Mouse (Mus musculus) heart, embryonic 11.5 days (tissue): ENCODE measurements around the gene Idh3g. TPM values are rescaled to one million over a fixed set of nuclear protein-coding genes. Genes with fewer than 3 reads are reported as not detected.
A peak's percentile ranks its signal among the peaks of the same experiment; 100 is the strongest.

Experiments used
- ATAC-seq: fragments of 200-750 bp; cut with Nextera tagmentation; replicated peaks from 2 replicates; pipeline ENCODE4 v1.8.0; 2017; ENCODE audit warnings: moderate library complexity; ENCODE audit not compliant: insufficient number of reproducible peaks, low FRiP score, low TSS enrichment
- H3K27ac ChIP-seq: fragments of 300-500 bp; sonication (generic); 2 replicates; pipeline ENCODE4 v1.5.1; 2014; ENCODE audit warnings: mild to moderate bottlenecking, low read depth, low read length
- H3K27me3 ChIP-seq: fragments of 300-500 bp; sonication (generic); 2 replicates; pipeline ENCODE4 v1.6.1; 2014; ENCODE audit warnings: mild to moderate bottlenecking, low read length, mixed read lengths; ENCODE audit not compliant: control insufficient read depth, insufficient read depth
- H3K36me3 ChIP-seq: fragments of 300-500 bp; sonication (generic); 2 replicates; pipeline ENCODE4 v1.6.1; 2014; ENCODE audit warnings: mild to moderate bottlenecking, low read length, moderate library complexity, mixed read lengths; ENCODE audit not compliant: control insufficient read depth, insufficient read depth
- H3K4me1 ChIP-seq: fragments of 300-500 bp; sonication (generic); 2 replicates; pipeline ENCODE4 v1.6.1; 2014; ENCODE audit warnings: low read length; ENCODE audit not compliant: control insufficient read depth, insufficient read depth
- H3K4me2 ChIP-seq: fragments of 300-500 bp; sonication (generic); 2 replicates; pipeline ENCODE4 v1.6.1; 2014; ENCODE audit warnings: mild to moderate bottlenecking, moderate library complexity
- H3K4me3 ChIP-seq: fragments of 300-500 bp; sonication (generic); 2 replicates; pipeline ENCODE4 v1.5.1; 2014; ENCODE audit warnings: low read depth, low read length
- H3K9ac ChIP-seq: fragments of 300-500 bp; sonication (generic); 2 replicates; pipeline ENCODE4 v1.6.1; 2014; ENCODE audit warnings: mild to moderate bottlenecking, low read depth, low read length, moderate library complexity
- H3K9me3 ChIP-seq: fragments of 300-500 bp; sonication (generic); replicated peaks from 2 replicates; pipeline ENCODE4 v1.6.1; 2016; ENCODE audit warnings: low read length; ENCODE audit not compliant: control insufficient read depth
- WGBS: fragments of 180-500 bp; shearing (Covaris S2); extraction: QIAGEN DNeasy Blood & Tissue Kit; methylation state at CpG from one replicate; pipeline ENCODE4 v1.1.7; 2014; ENCODE audit not compliant: insufficient replicate concordance; 5-methylcytosine and 5-hydroxymethylcytosine counted together
- polyA plus RNA-seq: library from polyadenylated mRNA; unstranded; fragments of >200 nt; fragmentation: Nextera tagmentation; extraction: Ambion mirVana; gene quantifications from 2 replicates; pipeline ENCODE4 v1.2.1, GENCODE M21; 2014

The Idh3g gene
- polyA plus RNA-seq = 285 and 302 TPM in 2 replicates

- Histone ChIP-seq H3K9me3 (no peaks in the 10 kb centered on the region), H3K36me3 (peaks cover 5% of the 10 kb centered on the region), H3K4me2 (peak within 1 kb of the TSS; percentile 68), H3K27me3 (no peaks in the 10 kb centered on the region), H3K4me1 (0 out of 2 replicates have a peak, but pooled peaks cover 2% of the 10 kb centered on the region), H3K9ac (peak within 1 kb of the TSS; percentile 78), H3K4me3 (peak within 1 kb of the TSS; percentile 65), H3K27ac (peak within 1 kb of the TSS; percentile 91)
- WGBS = 17% methylated on average over 51 of the region's 52 CpGs
- ATAC-seq = peak; percentile 92
Measured at GRCm38 (mm10) chrX:73786364-73787224, at the start of gene Idh3g, which contains the start of gene Ssr4. Gene Idh3g (minus strand): TSS chrX:73786897. Gene Ssr4 (plus strand): TSS chrX:73787028.

GRCm38 (mm10) chrX:73835731-73836130, 49.0 kb upstream of the Idh3g start:
- 68% methylated on average over 1 of the region's 1 CpGs for WGBS
- Histone ChIP-seq H3K9me3 (no peaks in the 10 kb centered on the region), H3K4me2 (no peak overlapping the region), H3K27me3 (no peaks in the 10 kb centered on the region), H3K9ac (no peak overlapping the region), H3K4me1 (no peaks in the 10 kb centered on the region), H3K4me3 (no peak overlapping the region), H3K36me3 (no peaks in the 10 kb centered on the region), H3K27ac (no peak overlapping the region)
- ATAC-seq = no peak

GRCm38 (mm10) chrX:73824185-73825151, 37.8 kb upstream of the Idh3g start, which contains the start of gene Pdzd4:
Gene Pdzd4 (minus strand): TSS chrX:73824969.
- no peaks in the 10 kb centered on the region for H3K36me3 ChIP-seq
- H3K27me3 ChIP-seq = peaks cover 31% of the 10 kb centered on the region
- H3K4me1 ChIP-seq = no peaks in the 10 kb centered on the region
- WGBS = 13% methylated on average over 75 of the region's 84 CpGs
- H3K9me3 ChIP-seq = no peaks in the 10 kb centered on the region
- H3K4me2 ChIP-seq = peak within 1 kb of the TSS; percentile 81
- H3K9ac ChIP-seq = peak within 1 kb of the TSS; percentile 72
- peak within 1 kb of the TSS; percentile 54 for H3K4me3 ChIP-seq
- H3K27ac ChIP-seq = no peak within 1 kb of the TSS
- 0 out of 2 replicates have a peak, but pooled peaks have one; percentile 26 for ATAC-seq

- no peak overlapping the region for H3K9ac ChIP-seq
- no peaks in the 10 kb centered on the region for H3K4me1 ChIP-seq
- ATAC-seq = no peak
- peaks cover 31% of the 10 kb centered on the region for H3K27me3 ChIP-seq
- H3K9me3 ChIP-seq = no peaks in the 10 kb centered on the region
- H3K4me3 ChIP-seq = peak overlapping the region; percentile 54
- H3K27ac ChIP-seq = no peak overlapping the region
- 17% methylated on average over 17 of the region's 17 CpGs for WGBS
- peak overlapping the region; percentile 81 for H3K4me2 ChIP-seq
- H3K36me3 ChIP-seq = no peaks in the 10 kb centered on the region
Measured at GRCm38 (mm10) chrX:73823747-73824146, 37.0 kb upstream of the Idh3g start.

GRCm38 (mm10) chrX:73816596-73817314, 30.1 kb upstream of the Idh3g start:
- Histone ChIP-seq H3K4me3 (no peak overlapping the region), H3K4me1 (no peaks in the 10 kb centered on the region), H3K36me3 (no peaks in the 10 kb centered on the region), H3K27ac (no peak overlapping the region), H3K27me3 (no peaks in the 10 kb centered on the region), H3K4me2 (no peak overlapping the region), H3K9ac (no peak overlapping the region), H3K9me3 (no peaks in the 10 kb centered on the region)
- WGBS = 46% methylated on average over 3 of the region's 3 CpGs
- no peak for ATAC-seq

GRCm38 (mm10) chrX:73815072-73815471, 28.4 kb upstream of the Idh3g start:
- Histone ChIP-seq H3K9me3 (no peaks in the 10 kb centered on the region), H3K27ac (no peak overlapping the region), H3K4me3 (peak overlapping the region; percentile 26), H3K4me2 (peak overlapping the region; percentile 53), H3K4me1 (no peaks in the 10 kb centered on the region), H3K9ac (no peak overlapping the region), H3K36me3 (no peaks in the 10 kb centered on the region), H3K27me3 (no peaks in the 10 kb centered on the region)
- no peak for ATAC-seq
- WGBS = 9% methylated on average over 14 of the region's 14 CpGs

GRCm38 (mm10) chrX:73805814-73806213, 19.1 kb upstream of the Idh3g start:
- H3K9me3 ChIP-seq = no peaks in the 10 kb centered on the region
- 71% methylated on average over 1 of the region's 1 CpGs for WGBS
- H3K9ac ChIP-seq = no peak overlapping the region
- no peak overlapping the region for H3K4me2 ChIP-seq
- H3K27me3 ChIP-seq = no peaks in the 10 kb centered on the region
- no peak overlapping the region for H3K27ac ChIP-seq
- H3K36me3 ChIP-seq = no peaks in the 10 kb centered on the region
- no peak overlapping the region for H3K4me3 ChIP-seq
- ATAC-seq = no peak
- no peaks in the 10 kb centered on the region for H3K4me1 ChIP-seq

GRCm38 (mm10) chrX:73798502-73798901, 11.8 kb upstream of the Idh3g start:
- no peak overlapping the region for H3K4me3 ChIP-seq
- WGBS = 32% methylated on average over 9 of the region's 9 CpGs
- no peak overlapping the region for H3K4me2 ChIP-seq
- H3K27ac ChIP-seq = no peak overlapping the region
- H3K27me3 ChIP-seq = 0 out of 2 replicates have a peak, but pooled peaks cover 2% of the 10 kb centered on the region
- no peak overlapping the region for H3K9ac ChIP-seq
- no peaks in the 10 kb centered on the region for H3K4me1 ChIP-seq
- H3K36me3 ChIP-seq = no peaks in the 10 kb centered on the region
- ATAC-seq = peak; percentile 59; the same call in 1 of the 2 replicates
- no peaks in the 10 kb centered on the region for H3K9me3 ChIP-seq
